8 mouse cellular contexts compared by ENCODE assay signal in the genomic region with DNA sequence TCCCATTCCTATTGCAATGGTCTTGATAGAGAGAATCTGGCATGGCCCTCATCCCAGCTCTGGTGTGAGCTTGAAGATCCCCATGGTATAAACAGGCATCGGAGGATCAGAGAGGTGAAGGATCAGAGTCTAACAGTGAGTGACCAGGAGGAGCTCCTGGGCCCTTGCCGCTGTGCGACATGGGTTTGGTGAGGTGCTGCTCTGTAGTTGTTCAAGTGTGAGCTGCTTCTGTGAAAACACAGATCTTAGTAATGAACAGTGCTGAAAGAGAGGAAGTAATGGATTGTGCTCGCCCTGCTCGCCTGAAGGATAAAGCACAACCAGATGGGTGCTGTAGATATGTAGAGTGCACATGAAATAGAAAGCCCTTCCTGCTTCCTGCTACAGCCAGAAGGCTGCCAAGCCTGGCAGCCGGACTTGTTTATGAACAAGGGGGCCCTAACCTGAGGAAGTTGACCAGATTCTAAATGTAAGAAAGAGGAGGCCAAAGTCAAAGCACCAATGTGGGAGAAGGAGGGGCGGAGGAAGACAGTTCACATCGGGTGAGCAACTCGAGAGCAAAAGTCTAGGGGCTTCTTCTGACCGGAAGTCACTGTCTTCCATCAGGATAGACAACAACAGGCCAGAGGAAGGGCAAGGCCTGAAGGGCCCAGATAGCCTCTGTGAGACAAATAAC.
A peak's percentile ranks its signal among the peaks of the same experiment; 100 is the strongest.
DNase-seq lines count a peak whose midpoint lies in the region; ATAC-seq and TF ChIP-seq lines count a peak whose summit lies in the region.

No protein-coding gene starts in this region.

- peak; percentile 51 for TF ChIP-seq EP300 in liver, embryonic 14.5 days (IDR thresholded peaks at IDR 0.05; ENCODE audit: low read depth)
- TF ChIP-seq EP300 in stomach, postnatal 0 days (optimal IDR thresholded peaks at IDR 0.05): no peak

- ATAC-seq in hematopoietic stem cell, adult 5-6 weeks (replicated peaks in 1 of 2; ENCODE audit: insufficient read depth in 1 of 2, low FRiP score in 2 of 2, low TSS enrichment in 1 of 2, low read depth in 1 of 2, poor library complexity in 2 of 2, severe bottlenecking in 2 of 2): peak; percentile 84 to 85
- ATAC-seq in liver, embryonic 14.5 days (ENCODE audit: insufficient read depth): peak; percentile 24
- ATAC-seq in stomach, postnatal 0 days (ENCODE audit: low FRiP score, low TSS enrichment): 0 out of 2 replicates have a peak, but pooled peaks have one; percentile 39

- H3K9ac ChIP-seq in liver, embryonic 14.5 days (replicated peaks): peak overlapping the region; percentile 5
- no peak overlapping the region for H3K9ac ChIP-seq in stomach, postnatal 0 days (ENCODE audit: low read length)

- H3K4me2 ChIP-seq in liver, embryonic 14.5 days (ENCODE audit: low read depth): peak overlapping the region; percentile 55
- no peak overlapping the region for H3K4me2 ChIP-seq in stomach, postnatal 0 days (replicated peaks; ENCODE audit: low read depth)

- H3K27me3 ChIP-seq in testis, adult 2 months (ENCODE audit: control insufficient read depth, insufficient read depth, low read length): no peaks in the 10 kb centered on the region
- H3K27me3 ChIP-seq in liver, embryonic 14.5 days (ENCODE audit: control insufficient read depth, insufficient read depth, low read length): no peaks in the 10 kb centered on the region
- no peaks in the 10 kb centered on the region for H3K27me3 ChIP-seq in stomach, postnatal 0 days (ENCODE audit: control insufficient read depth, insufficient read depth, low read length)

- DNase-seq in testis, postnatal 14 days (ENCODE audit: low spot score): no peak
- DNase-seq in liver, embryonic 14.5 days (ENCODE audit: low read depth in 3 of 3, low spot score in 3 of 3): no peak
- no peak for DNase-seq in stomach, postnatal 0 days (ENCODE audit: low spot score)
- DNase-seq in spleen, postnatal 10 days (ENCODE audit: low spot score in 2 of 2): no peak
- DNase-seq in left cerebral cortex, adult 18-20 months (ENCODE audit: low spot score in 2 of 2): no peak
- no peak for DNase-seq in cerebellum, postnatal 4 days (ENCODE audit: low spot score in 2 of 2)

- no peaks in the 10 kb centered on the region for H3K9me3 ChIP-seq in liver, embryonic 14.5 days (ENCODE audit: control insufficient read depth, low read length)
- H3K9me3 ChIP-seq in stomach, postnatal 0 days (ENCODE audit: control insufficient read depth, low read length): no peaks in the 10 kb centered on the region

- H3K4me3 ChIP-seq in testis, adult 2 months (ENCODE audit: control insufficient read depth, low read depth, low read length): no peak overlapping the region
- H3K4me3 ChIP-seq in liver, embryonic 14.5 days (ENCODE audit: insufficient read depth in 1 of 2, low read depth in 2 of 2, low read length in 2 of 2): peak overlapping the region; percentile 0 to 5; a peak in 2 of 4 replicates
- H3K4me3 ChIP-seq in stomach, postnatal 0 days (ENCODE audit: low read depth, low read length): no peak overlapping the region

- H3K4me1 ChIP-seq in testis, adult 2 months (ENCODE audit: control insufficient read depth, insufficient read depth, low read length): peaks cover 5% of the 10 kb centered on the region
- peaks cover 54 to 61% of the 10 kb centered on the region in 2 experiments for H3K4me1 ChIP-seq in liver, embryonic 14.5 days (replicated peaks; ENCODE audit: control insufficient read depth in 2 of 2, insufficient read depth in 2 of 2, low read length in 1 of 2)
- no peaks in the 10 kb centered on the region; the same call in 1 of the 2 replicates for H3K4me1 ChIP-seq in stomach, postnatal 0 days (replicated peaks; ENCODE audit: control insufficient read depth, insufficient read depth)

- no peaks in the 10 kb centered on the region for H3K36me3 ChIP-seq in testis, adult 2 months (ENCODE audit: control insufficient read depth, insufficient read depth, low read length)
- peaks cover 97% of the 10 kb centered on the region for H3K36me3 ChIP-seq in liver, embryonic 14.5 days (replicated peaks; ENCODE audit: control insufficient read depth, insufficient read depth, low read depth)
- peaks cover 20% of the 10 kb centered on the region for H3K36me3 ChIP-seq in stomach, postnatal 0 days (ENCODE audit: control insufficient read depth, insufficient read depth, low read length)

- 21% methylated on average over 10 of the region's 10 CpGs for WGBS in liver, embryonic 14.5 days (ENCODE audit: insufficient replicate concordance)
- WGBS in stomach, postnatal 0 days: 67% methylated on average over 10 of the region's 10 CpGs

- no peak for TF ChIP-seq POLR2A in testis, adult 2 months (IDR thresholded peaks at IDR 0.05; ENCODE audit: control insufficient read depth, low read depth, low read length)

- H3K27ac ChIP-seq in testis, adult 2 months (ENCODE audit: control insufficient read depth, insufficient read depth, low read depth, low read length): 0 out of 2 replicates have a peak overlapping the region, but pooled peaks have one; percentile 19
- H3K27ac ChIP-seq in liver, embryonic 14.5 days: peak overlapping the region; percentile 38
- peak overlapping the region; percentile 61; the same call in 1 of the 2 replicates for H3K27ac ChIP-seq in stomach, postnatal 0 days (replicated peaks)

- TF ChIP-seq CTCF in testis, adult 2 months (IDR thresholded peaks at IDR 0.05; ENCODE audit: control insufficient read depth, insufficient read depth, insufficient replicate concordance, low read depth, low read length): no peak
- no peak for TF ChIP-seq CTCF in liver, embryonic 14.5 days (IDR thresholded peaks at IDR 0.05; ENCODE audit: low read depth)
- no peak for TF ChIP-seq CTCF in stomach, postnatal 0 days (IDR thresholded peaks at IDR 0.05; ENCODE audit: low read depth)

Comparison
In these comparisons a context has a peak if more than half of its experiments do, and no peak if none do; other contexts are left out.
1. H3K4me3 ChIP-seq: peak in liver, embryonic 14.5 days (2 of 2); none in testis, adult 2 months (single experiment) and stomach, postnatal 0 days (single experiment).
2. ATAC-seq: peak in every context shown above with its lines; median percentile 84 in hematopoietic stem cell, adult 5-6 weeks; 39 in stomach, postnatal 0 days; 24 in liver, embryonic 14.5 days.
3. Peak in every context shown above with its lines, with median percentiles within 50 percentile points of each other: H3K27ac ChIP-seq.